Mouse (Mus musculus): ENCODE data around the gene Prkar1a. TPM values are rescaled to one million over a fixed set of nuclear protein-coding genes. Genes with fewer than 3 reads are reported as not detected.

The Prkar1a gene
- polyA plus RNA-seq (2015; fragmentation: Nextera tagmentation; extraction: Ambion mirVana): 303 and 305 TPM in 2 replicates

DNA sequence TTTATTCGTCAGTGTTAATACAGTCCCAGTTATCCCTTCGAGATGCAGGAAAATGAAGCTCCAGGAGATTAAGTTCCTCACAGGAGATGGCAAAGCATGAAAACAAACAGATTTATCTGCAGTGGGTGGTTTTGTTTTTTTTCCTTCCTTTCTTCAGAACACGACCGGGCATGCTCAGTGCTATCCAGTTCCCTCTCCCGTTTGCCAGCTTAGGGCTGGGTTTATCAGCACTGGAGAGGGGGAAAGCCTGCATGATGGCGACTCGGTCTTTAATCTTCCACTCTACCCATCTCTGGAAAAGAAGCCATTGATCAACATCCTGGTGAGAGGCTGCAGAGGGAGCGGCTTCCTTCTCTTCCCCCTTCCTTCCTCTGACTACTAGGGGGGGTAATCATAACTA is at the start of gene Prkar1a:
Prkar1a (plus strand) TSS at position 200 of the 400 bp plus-strand sequence.
- Histone ChIP-seq H3K4me2 (ENCODE audit: low read depth, low read length) (peak within 1 kb of the TSS; percentile 68), H3K27ac (ENCODE audit: low read length) (peak within 1 kb of the TSS; percentile 88; the same call in 1 of the 2 replicates), H3K9me3 (replicated peaks; ENCODE audit: control insufficient read depth, low read length) (no peaks in the 10 kb centered on the region), H3K4me1 (ENCODE audit: control insufficient read depth, insufficient read depth, low read length) (peaks cover 19% of the 10 kb centered on the region), H3K9ac (ENCODE audit: low read length) (peak within 1 kb of the TSS; percentile 90), H3K36me3 (ENCODE audit: control insufficient read depth, insufficient read depth, low read length) (no peaks in the 10 kb centered on the region), H3K4me3 (replicated peaks; ENCODE audit: low read length) (peak within 1 kb of the TSS; percentile 93), H3K27me3 (ENCODE audit: control insufficient read depth, insufficient read depth, low read length) (no peaks in the 10 kb centered on the region)
- WGBS: 9% methylated on average over 8 of the region's 8 CpGs
- ATAC-seq (ENCODE audit: insufficient read depth, low FRiP score): no peak

- Histone ChIP-seq H3K4me3 (replicated peaks; ENCODE audit: low read length) (no peak overlapping the region), H3K9me3 (replicated peaks; ENCODE audit: control insufficient read depth, low read length) (no peaks in the 10 kb centered on the region), H3K4me2 (ENCODE audit: low read depth, low read length) (no peak overlapping the region), H3K9ac (ENCODE audit: low read length) (no peak overlapping the region), H3K36me3 (ENCODE audit: control insufficient read depth, insufficient read depth, low read length) (no peaks in the 10 kb centered on the region), H3K27ac (ENCODE audit: low read length) (no peak overlapping the region), H3K27me3 (ENCODE audit: control insufficient read depth, insufficient read depth, low read length) (no peaks in the 10 kb centered on the region), H3K4me1 (ENCODE audit: control insufficient read depth, insufficient read depth, low read length) (peaks cover 14% of the 10 kb centered on the region)
- 79% methylated on average over 6 of the region's 6 CpGs for WGBS
- no peak for ATAC-seq (ENCODE audit: insufficient read depth, low FRiP score)
These were observed 41.6 kb upstream of the Prkar1a start for GRCm38 (mm10) chr11:109607600-109607999.

- H3K27me3 ChIP-seq (ENCODE audit: control insufficient read depth, insufficient read depth, low read length): no peaks in the 10 kb centered on the region
- 59% methylated on average over 6 of the region's 6 CpGs for WGBS
- peaks cover 15% of the 10 kb centered on the region for H3K4me1 ChIP-seq (ENCODE audit: control insufficient read depth, insufficient read depth, low read length)
- no peaks in the 10 kb centered on the region for H3K36me3 ChIP-seq (ENCODE audit: control insufficient read depth, insufficient read depth, low read length)
- no peak overlapping the region for H3K9ac ChIP-seq (ENCODE audit: low read length)
- no peak overlapping the region for H3K27ac ChIP-seq (ENCODE audit: low read length)
- no peaks in the 10 kb centered on the region for H3K9me3 ChIP-seq (replicated peaks; ENCODE audit: control insufficient read depth, low read length)
- H3K4me2 ChIP-seq (ENCODE audit: low read depth, low read length): 0 out of 2 replicates have a peak overlapping the region, but pooled peaks have one; percentile 0
- H3K4me3 ChIP-seq (replicated peaks; ENCODE audit: low read length): no peak overlapping the region
- ATAC-seq (ENCODE audit: insufficient read depth, low FRiP score): no peak
These were observed 40.1 kb upstream of the Prkar1a start for GRCm38 (mm10) chr11:109608976-109609625.

DNA sequence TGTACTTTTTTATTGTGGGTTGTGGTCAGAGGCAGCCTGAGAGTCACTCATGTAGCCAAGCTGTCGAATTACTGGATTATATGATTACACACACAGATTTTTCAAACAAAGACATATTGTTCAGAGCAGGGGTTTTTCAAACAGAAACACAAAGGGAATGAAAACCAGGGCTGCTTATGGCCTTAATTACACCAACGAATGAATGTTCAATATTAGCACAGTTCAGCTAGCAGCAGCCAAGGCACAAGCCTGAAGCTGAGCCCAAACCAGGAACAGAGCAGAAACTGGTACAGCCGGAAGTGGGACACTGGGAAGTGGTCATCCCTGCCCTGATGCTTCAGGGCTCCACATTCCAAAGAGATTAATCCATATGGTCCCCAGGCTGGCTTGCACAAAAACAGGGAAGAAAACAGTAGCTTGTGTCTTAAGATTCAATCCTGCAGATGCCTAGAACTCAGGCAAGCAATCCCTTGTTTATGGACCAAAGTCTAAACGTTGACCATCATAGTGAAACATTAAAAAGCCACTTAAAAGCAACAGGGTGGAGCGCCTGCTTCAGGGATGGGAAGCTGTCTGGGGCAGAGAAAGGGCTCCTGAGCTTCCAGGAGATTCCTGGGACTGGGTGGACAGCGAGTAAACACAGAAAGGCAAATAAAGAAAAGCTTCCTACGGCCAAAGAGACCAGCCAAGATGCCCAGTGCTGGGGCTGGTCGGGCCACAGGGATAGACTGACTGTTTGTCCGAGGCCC is 39.0 kb upstream of the Prkar1a start:
- no peak for ATAC-seq (ENCODE audit: insufficient read depth, low FRiP score)
- H3K36me3 ChIP-seq (ENCODE audit: control insufficient read depth, insufficient read depth, low read length): no peaks in the 10 kb centered on the region
- 11% methylated on average over 9 of the region's 9 CpGs for WGBS
- H3K9ac ChIP-seq (ENCODE audit: low read length): peak overlapping the region; percentile 91
- no peaks in the 10 kb centered on the region for H3K9me3 ChIP-seq (replicated peaks; ENCODE audit: control insufficient read depth, low read length)
- peak overlapping the region; percentile 73 for H3K4me2 ChIP-seq (ENCODE audit: low read depth, low read length)
- H3K4me1 ChIP-seq (ENCODE audit: control insufficient read depth, insufficient read depth, low read length): peaks cover 15% of the 10 kb centered on the region
- H3K27me3 ChIP-seq (ENCODE audit: control insufficient read depth, insufficient read depth, low read length): no peaks in the 10 kb centered on the region
- H3K27ac ChIP-seq (ENCODE audit: low read length): peak overlapping the region; percentile 83
- peak overlapping the region; percentile 91 for H3K4me3 ChIP-seq (replicated peaks; ENCODE audit: low read length)

DNA sequence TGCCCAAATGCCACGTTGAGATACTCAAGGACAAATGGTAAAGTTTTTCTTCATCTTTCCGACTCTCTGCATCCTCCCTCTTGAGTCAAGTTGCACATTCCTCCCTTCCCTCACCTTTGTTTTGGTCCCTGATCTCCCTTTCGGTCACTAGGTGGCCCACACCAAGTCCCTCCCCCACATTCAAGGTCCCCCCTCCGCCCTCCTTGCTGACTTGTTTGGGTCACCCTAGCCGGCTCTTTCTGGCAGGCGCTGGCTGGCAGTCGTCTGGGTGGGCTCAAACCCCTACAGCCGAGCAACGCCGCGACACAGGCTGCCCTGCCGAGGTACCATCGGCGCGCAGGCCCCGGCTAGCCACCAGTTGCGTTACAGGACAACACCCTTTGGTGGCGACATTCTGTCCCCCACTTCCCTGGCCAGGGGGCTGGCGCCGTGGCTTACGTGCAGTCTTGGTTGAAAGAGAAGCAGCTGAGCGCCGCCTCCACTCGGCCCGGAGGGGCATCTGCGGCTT is 38.4 kb upstream of the Prkar1a start:
- Histone ChIP-seq H3K27me3 (ENCODE audit: control insufficient read depth, insufficient read depth, low read length) (no peaks in the 10 kb centered on the region), H3K27ac (ENCODE audit: low read length) (peak overlapping the region; percentile 83), H3K4me2 (ENCODE audit: low read depth, low read length) (peak overlapping the region; percentile 73), H3K4me3 (replicated peaks; ENCODE audit: low read length) (peak overlapping the region; percentile 91), H3K9me3 (replicated peaks; ENCODE audit: control insufficient read depth, low read length) (peaks cover 3% of the 10 kb centered on the region; the same call in 1 of the 2 replicates), H3K9ac (ENCODE audit: low read length) (peak overlapping the region; percentile 91), H3K4me1 (ENCODE audit: control insufficient read depth, insufficient read depth, low read length) (peaks cover 15% of the 10 kb centered on the region), H3K36me3 (ENCODE audit: control insufficient read depth, insufficient read depth, low read length) (no peaks in the 10 kb centered on the region)
- under 1% methylated on average over 26 of the region's 26 CpGs for WGBS
- no peak; the same call in 1 of the 2 replicates for ATAC-seq (ENCODE audit: insufficient read depth, low FRiP score)

DNA sequence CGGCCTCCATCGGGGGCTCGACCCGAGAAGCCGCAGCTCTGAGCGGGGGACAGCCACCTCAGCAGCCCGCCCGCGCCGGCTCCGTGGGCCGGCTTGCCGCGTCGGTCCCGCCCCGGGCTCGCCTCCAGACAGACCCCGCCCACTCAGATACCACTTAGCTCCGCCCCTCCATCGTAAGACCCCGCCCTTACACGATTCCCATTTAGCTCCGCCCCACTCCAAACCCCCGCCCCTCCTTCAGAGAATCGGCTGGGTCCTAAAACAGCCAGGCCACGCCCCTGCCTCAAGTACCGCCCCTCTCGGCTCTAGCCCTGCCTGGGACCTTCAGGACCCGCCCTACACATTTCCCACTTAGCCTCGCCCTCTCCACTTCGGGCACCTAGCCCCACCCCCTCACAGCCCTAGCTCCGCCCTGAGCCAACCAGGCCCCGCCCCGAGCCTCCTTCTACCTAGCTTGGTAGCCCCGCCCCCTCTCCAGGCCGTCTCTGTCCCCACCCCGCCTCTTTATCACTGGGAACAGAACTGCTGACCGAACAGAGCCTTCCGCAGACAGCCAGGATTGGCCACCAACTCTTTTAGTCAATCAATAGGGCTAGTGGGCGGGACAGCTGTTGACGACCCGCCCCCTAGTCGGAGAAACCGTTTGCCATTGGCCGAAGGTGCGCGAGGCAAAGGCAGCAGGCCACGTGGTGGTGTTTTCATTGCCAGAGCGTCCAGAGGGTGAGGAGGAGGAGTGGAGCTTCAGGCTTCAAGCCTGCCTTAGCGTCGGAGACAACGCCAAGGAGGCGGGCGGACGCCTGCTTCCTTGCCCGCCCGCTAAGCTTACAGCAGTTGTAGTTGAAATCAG is 37.7 kb upstream of the Prkar1a start, which contains the start of gene Wipi1:
Wipi1 (minus strand) TSS at position 665 of the 847 bp plus-strand sequence.
- Histone ChIP-seq H3K36me3 (ENCODE audit: control insufficient read depth, insufficient read depth, low read length) (no peaks in the 10 kb centered on the region), H3K9ac (ENCODE audit: low read length) (peak within 1 kb of the TSS; percentile 91), H3K4me2 (ENCODE audit: low read depth, low read length) (peak within 1 kb of the TSS; percentile 73), H3K27me3 (ENCODE audit: control insufficient read depth, insufficient read depth, low read length) (no peaks in the 10 kb centered on the region), H3K9me3 (replicated peaks; ENCODE audit: control insufficient read depth, low read length) (peaks cover 3% of the 10 kb centered on the region; the same call in 1 of the 2 replicates), H3K4me3 (replicated peaks; ENCODE audit: low read length) (peak within 1 kb of the TSS; percentile 91), H3K4me1 (ENCODE audit: control insufficient read depth, insufficient read depth, low read length) (peaks cover 15% of the 10 kb centered on the region), H3K27ac (ENCODE audit: low read length) (peak within 1 kb of the TSS; percentile 83)
- ATAC-seq (ENCODE audit: insufficient read depth, low FRiP score): peak; percentile 98
- under 1% methylated on average over 58 of the region's 58 CpGs for WGBS

DNA sequence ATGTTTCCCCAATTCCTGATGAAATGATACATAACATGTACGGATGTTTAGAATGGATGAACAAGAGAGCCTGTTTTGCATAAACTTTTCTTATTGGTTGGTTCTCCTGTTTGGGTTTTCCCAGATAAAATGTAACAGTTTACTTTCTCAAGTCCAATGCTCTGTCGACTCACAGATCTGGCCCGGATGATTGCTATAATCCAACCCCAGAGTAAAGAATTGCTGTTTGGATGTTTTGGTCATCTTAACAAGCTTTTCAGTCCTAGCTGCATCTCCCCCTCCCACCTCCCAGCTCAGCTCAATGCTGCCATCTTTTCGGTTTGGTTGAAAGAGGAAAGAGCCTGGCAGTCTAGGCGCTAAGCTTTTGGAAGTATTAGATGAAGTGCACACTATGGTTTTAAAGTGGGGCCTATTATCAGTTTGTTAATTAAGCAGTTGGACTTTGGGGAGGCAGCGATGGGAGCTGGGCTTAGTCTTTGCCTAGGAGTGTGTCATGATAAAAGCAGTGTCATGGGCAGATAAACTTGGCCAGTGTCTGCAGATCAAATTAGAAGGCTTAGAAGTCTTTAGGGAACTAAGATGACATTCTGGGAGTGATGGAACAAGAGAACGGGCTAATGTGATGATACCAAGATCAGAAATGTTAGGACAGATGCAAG is 36.2 kb upstream of the Prkar1a start:
- H3K9me3 ChIP-seq (replicated peaks; ENCODE audit: control insufficient read depth, low read length): peaks cover 3% of the 10 kb centered on the region; the same call in 1 of the 2 replicates
- 55% methylated on average over 7 of the region's 7 CpGs for WGBS
- H3K9ac ChIP-seq (ENCODE audit: low read length): no peak overlapping the region
- no peaks in the 10 kb centered on the region for H3K27me3 ChIP-seq (ENCODE audit: control insufficient read depth, insufficient read depth, low read length)
- no peak overlapping the region for H3K4me2 ChIP-seq (ENCODE audit: low read depth, low read length)
- H3K36me3 ChIP-seq (ENCODE audit: control insufficient read depth, insufficient read depth, low read length): no peaks in the 10 kb centered on the region
- H3K4me1 ChIP-seq (ENCODE audit: control insufficient read depth, insufficient read depth, low read length): peaks cover 15% of the 10 kb centered on the region
- H3K4me3 ChIP-seq (replicated peaks; ENCODE audit: low read length): no peak overlapping the region
- ATAC-seq (ENCODE audit: insufficient read depth, low FRiP score): no peak
- no peak overlapping the region for H3K27ac ChIP-seq (ENCODE audit: low read length)

- no peak overlapping the region for H3K27ac ChIP-seq (ENCODE audit: low read length)
- H3K4me2 ChIP-seq (ENCODE audit: low read depth, low read length): no peak overlapping the region
- H3K4me1 ChIP-seq (ENCODE audit: control insufficient read depth, insufficient read depth, low read length): peaks cover 6% of the 10 kb centered on the region; the same call in 1 of the 2 replicates
- WGBS: 56% methylated on average over 9 of the region's 9 CpGs
- H3K9ac ChIP-seq (ENCODE audit: low read length): no peak overlapping the region
- H3K27me3 ChIP-seq (ENCODE audit: control insufficient read depth, insufficient read depth, low read length): no peaks in the 10 kb centered on the region
- ATAC-seq (ENCODE audit: insufficient read depth, low FRiP score): no peak
- H3K9me3 ChIP-seq (replicated peaks; ENCODE audit: control insufficient read depth, low read length): peaks cover 3% of the 10 kb centered on the region; the same call in 1 of the 2 replicates
- no peak overlapping the region for H3K4me3 ChIP-seq (replicated peaks; ENCODE audit: low read length)
- H3K36me3 ChIP-seq (ENCODE audit: control insufficient read depth, insufficient read depth, low read length): no peaks in the 10 kb centered on the region
These were observed 33.9 kb upstream of the Prkar1a start for GRCm38 (mm10) chr11:109615286-109615685.
